Mouse (Mus musculus): ENCODE results near the gene Hps5. TPM values are rescaled to one million over a fixed set of nuclear protein-coding genes. Genes with fewer than 3 reads are reported as not detected.

Hps5 gene
- 3.5 and 3.7 TPM in 2 replicates for polyA plus RNA-seq (2021; fragmentation: Nextera tagmentation)
- long read RNA-seq, experiment 1, full-length matches to known transcripts, result 10 of 23 reads
- long read RNA-seq, experiment 1, partial matches to known transcripts, result 3 of 23 reads
- long read RNA-seq, experiment 1, other reads (novel, unspliced or antisense), result 10 of 23 reads
- long read RNA-seq, experiment 2, full-length matches to known transcripts, result 1 of 2 reads
- long read RNA-seq, experiment 2, partial matches to known transcripts, result 0 of 2 reads
- long read RNA-seq, experiment 2, other reads (novel, unspliced or antisense), result 1 of 2 reads

GRCm38 (mm10) chr7:46795287-46796205 lies at the start of gene Hps5, which contains the start of gene Gtf2h1:
TSS of gene Hps5 (minus strand) at chr7:46796064.
TSS of gene Gtf2h1 (plus strand) at chr7:46796103.

GRCm38 (mm10) chr7:46840787-46841525 lies 45.1 kb upstream of the Hps5 start, which contains the start of gene Ldha:
TSS of gene Ldha (plus strand) at chr7:46841475.

GRCm38 (mm10) chr7:46751490-46751889 lies 44.4 kb downstream of the Hps5 start, which contains the start of gene Saa2:
TSS of gene Saa2 (plus strand) at chr7:46751790.

GRCm38 (mm10) chr7:46742880-46743279 lies 53.0 kb downstream of the Hps5 start, which contains the start of gene Saa1:
TSS of gene Saa1 (minus strand) at chr7:46742980.

GRCm38 (mm10) chr7:46732458-46732857 lies 63.4 kb downstream of the Hps5 start, which contains the start of gene Saa4:
TSS of gene Saa4 (minus strand) at chr7:46732603.

GRCm38 (mm10) chr7:46715600-46715999 lies 80.3 kb downstream of the Hps5 start, which contains the start of gene Saa3:
TSS of gene Saa3 (minus strand) at chr7:46715700.

Other genes with a start within 250 kb of the Hps5 start
- gene Sergef, start 156.3 kb downstream of the Hps5 start, polyA plus RNA-seq (2021; fragmentation: Nextera tagmentation), result 33.0 and 44.7 TPM in 2 replicates
- 0.19 and 0.37 TPM in 2 replicates for gene Tph1, start 123.5 kb downstream of the Hps5 start, polyA plus RNA-seq (2021; fragmentation: Nextera tagmentation)
- gene Saal1, start 85.4 kb downstream of the Hps5 start, polyA plus RNA-seq (2021; fragmentation: Nextera tagmentation), result 8.4 and 12.0 TPM in 2 replicates
- not detected in 2 replicates for gene Saa3, start 80.4 kb downstream of the Hps5 start, polyA plus RNA-seq (2021; fragmentation: Nextera tagmentation)
- gene Saa4, start 63.5 kb downstream of the Hps5 start, polyA plus RNA-seq (2021; fragmentation: Nextera tagmentation), result not detected in 2 replicates
- 0.13 TPM in 1 of 2 replicates, not detected in the other for gene Saa1, start 53.1 kb downstream of the Hps5 start, polyA plus RNA-seq (2021; fragmentation: Nextera tagmentation)
- not detected in 2 replicates for gene Saa2, start 44.3 kb downstream of the Hps5 start, polyA plus RNA-seq (2021; fragmentation: Nextera tagmentation)
- 18.6 and 21.7 TPM in 2 replicates for gene Gtf2h1, start within 50 bp of the Hps5 start, polyA plus RNA-seq (2021; fragmentation: Nextera tagmentation)
- gene Ldha, start 45.4 kb upstream of the Hps5 start, polyA plus RNA-seq (2021; fragmentation: Nextera tagmentation), result 853 and 1,022 TPM in 2 replicates
- gene Ldhc, start 65.1 kb upstream of the Hps5 start, polyA plus RNA-seq (2021; fragmentation: Nextera tagmentation), result 0.18 TPM in 1 of 2 replicates, not detected in the other
- gene Tsg101, start 123.9 kb upstream of the Hps5 start, polyA plus RNA-seq (2021; fragmentation: Nextera tagmentation), result 241 and 242 TPM in 2 replicates
- 3.5 and 3.9 TPM in 2 replicates for gene Uevld, start 162.5 kb upstream of the Hps5 start, polyA plus RNA-seq (2021; fragmentation: Nextera tagmentation)
- not detected in 2 replicates for gene Gm9999, start 187.5 kb upstream of the Hps5 start, polyA plus RNA-seq (2021; fragmentation: Nextera tagmentation)
- gene Spty2d1, start 212.3 kb upstream of the Hps5 start, polyA plus RNA-seq (2021; fragmentation: Nextera tagmentation), result 4.2 TPM in 2 replicates

All from left cerebral cortex, adult 6 months (tissue).